Mouse (Mus musculus) ovary, postnatal 36 days (tissue): Measurements from ENCODE around the gene Hpcal4.
"Not testable (repeated sequence)": the region's sequence is repeated elsewhere in the genome, so short reads cannot be mapped to it uniquely, and the experiment has no call there.

Source experiments
- DNase-seq: peaks from one replicate; pipeline ENCODE4 v3.0.0; 2022; ENCODE audit warnings: low spot score, mixed read lengths

Hpcal4 gene

GRCm38 (mm10) chr4:123182328-123183238 lies at the start of gene Hpcal4:
Gene Hpcal4 (plus strand): TSS chr4:123183227.
- DNase-seq, result peak; percentile 46

- no peak for DNase-seq
Measured at GRCm38 (mm10) chr4:123137551-123137950, 45.5 kb upstream of the Hpcal4 start.

GRCm38 (mm10) chr4:123139513-123140154 lies 43.4 kb upstream of the Hpcal4 start, which contains the start of gene Ppie:
Gene Ppie (minus strand): TSS chr4:123139951.
- DNase-seq, result peak; percentile 79

- DNase-seq, result no peak
Measured at GRCm38 (mm10) chr4:123147446-123148150, 35.4 kb upstream of the Hpcal4 start.

GRCm38 (mm10) chr4:123152003-123152402 lies 31.0 kb upstream of the Hpcal4 start:
- no peak for DNase-seq

GRCm38 (mm10) chr4:123152976-123153375 lies 30.1 kb upstream of the Hpcal4 start:
- DNase-seq, result no peak

GRCm38 (mm10) chr4:123155004-123155403 lies 28.0 kb upstream of the Hpcal4 start:
- no peak for DNase-seq

- DNase-seq, result no peak
Measured at GRCm38 (mm10) chr4:123155427-123155826, 27.6 kb upstream of the Hpcal4 start.

GRCm38 (mm10) chr4:123155840-123156239 lies 27.2 kb upstream of the Hpcal4 start:
- no peak for DNase-seq

- no peak for DNase-seq
Measured at GRCm38 (mm10) chr4:123160571-123160970, 22.5 kb upstream of the Hpcal4 start.

- not testable (repeated sequence) for DNase-seq
Measured at GRCm38 (mm10) chr4:123161251-123161650, 21.8 kb upstream of the Hpcal4 start.

- no peak for DNase-seq
Measured at GRCm38 (mm10) chr4:123162305-123162917, 20.6 kb upstream of the Hpcal4 start.

- no peak for DNase-seq
Measured at GRCm38 (mm10) chr4:123164157-123164556, 18.9 kb upstream of the Hpcal4 start.

- peak; percentile 40 for DNase-seq
Measured at GRCm38 (mm10) chr4:123171811-123172210, 11.2 kb upstream of the Hpcal4 start.

GRCm38 (mm10) chr4:123183239-123184056 lies 421 bp downstream of the Hpcal4 start:
- DNase-seq, result peak; percentile 76

- no peak for DNase-seq
Measured at GRCm38 (mm10) chr4:123184816-123185215, 1.8 kb downstream of the Hpcal4 start.

GRCm38 (mm10) chr4:123192336-123192735 lies 9.3 kb downstream of the Hpcal4 start:
- DNase-seq, result no peak

GRCm38 (mm10) chr4:123193791-123194190 lies 10.8 kb downstream of the Hpcal4 start:
- DNase-seq, result no peak

GRCm38 (mm10) chr4:123196695-123197094 lies 13.7 kb downstream of the Hpcal4 start:
- no peak for DNase-seq

GRCm38 (mm10) chr4:123200771-123201185 lies 17.8 kb downstream of the Hpcal4 start:
- DNase-seq, result peak; percentile 67
